In genomic region chr14:54372923-54373322, GRCm38 (mm10) we compare ENCODE assay signal across 20 mouse cellular contexts. TPM values are rescaled to one million over a fixed set of nuclear protein-coding genes. Genes with fewer than 3 reads are reported as not detected.
DNase-seq lines count a peak whose midpoint lies in the region; ATAC-seq and TF ChIP-seq lines count a peak whose summit lies in the region.
"Had no signal": no experiment of that assay in that cellular context is flagged by ENCODE, and none has a peak within 500 bp of the region (broad histone marks: within the 10 kb centered on the region; RNA-seq: fewer than 3 reads in every experiment).

No protein-coding gene starts in this region.

- no peaks in the 10 kb centered on the region for H3K27me3 ChIP-seq in kidney, adult 2 months (replicated peaks; ENCODE audit: control insufficient read depth, insufficient read depth, low read length)
- H3K27me3 ChIP-seq in kidney, embryonic 15.5 days, result no peaks in the 10 kb centered on the region
- no peaks in the 10 kb centered on the region for H3K27me3 ChIP-seq in midbrain, embryonic 11.5 days (ENCODE audit: control insufficient read depth, insufficient read depth, low read length)
- H3K27me3 ChIP-seq in midbrain, embryonic 14.5 days (ENCODE audit: control insufficient read depth, insufficient read depth, low read length), result no peaks in the 10 kb centered on the region
- no peaks in the 10 kb centered on the region for H3K27me3 ChIP-seq in forebrain, embryonic 11.5 days (ENCODE audit: control insufficient read depth, insufficient read depth, low read length)
- H3K27me3 ChIP-seq: CH12.LX; embryonic facial prominence, embryonic 13.5 days; forebrain, embryonic 13.5 days; heart, embryonic 12.5 days; Patski had no signal

- 66% methylated on average over 9 of the region's 9 CpGs for WGBS in kidney, adult 2 months
- WGBS in kidney, embryonic 15.5 days, result 87% methylated on average over 9 of the region's 9 CpGs
- WGBS in midbrain, embryonic 11.5 days, result 96% methylated on average over 9 of the region's 9 CpGs
- 95% methylated on average over 9 of the region's 9 CpGs for WGBS in midbrain, embryonic 14.5 days
- WGBS in forebrain, embryonic 11.5 days, result 92% methylated on average over 9 of the region's 9 CpGs

- no peak for TF ChIP-seq POLR2A in kidney, adult 2 months (IDR thresholded peaks at IDR 0.05; ENCODE audit: low read depth, low read length)

- no peak overlapping the region for H3K9ac ChIP-seq in kidney, embryonic 15.5 days
- H3K9ac ChIP-seq in midbrain, embryonic 11.5 days (ENCODE audit: low read length), result no peak overlapping the region
- H3K9ac ChIP-seq in midbrain, embryonic 14.5 days (replicated peaks; ENCODE audit: low read length), result no peak overlapping the region
- no peak overlapping the region for H3K9ac ChIP-seq in forebrain, embryonic 11.5 days (ENCODE audit: low read length)
- H3K9ac ChIP-seq: embryonic facial prominence, embryonic 13.5 days; forebrain, embryonic 13.5 days; heart, embryonic 12.5 days had no signal

- 0 out of 2 replicates have a peak, but pooled peaks cover 3% of the 10 kb centered on the region for H3K9me3 ChIP-seq in kidney, embryonic 15.5 days (replicated peaks)
- H3K9me3 ChIP-seq in midbrain, embryonic 11.5 days (ENCODE audit: control insufficient read depth, low read length), result no peaks in the 10 kb centered on the region
- H3K9me3 ChIP-seq in midbrain, embryonic 14.5 days (ENCODE audit: control insufficient read depth, low read length), result no peaks in the 10 kb centered on the region
- no peaks in the 10 kb centered on the region for H3K9me3 ChIP-seq in forebrain, embryonic 11.5 days (ENCODE audit: control insufficient read depth, low read length)
- H3K9me3 ChIP-seq: embryonic facial prominence, embryonic 13.5 days had no signal

- ATAC-seq in kidney, embryonic 15.5 days (replicated peaks; ENCODE audit: low FRiP score), result no peak
- no peak for ATAC-seq in midbrain, embryonic 11.5 days (ENCODE audit: low FRiP score)
- no peak for ATAC-seq in midbrain, embryonic 14.5 days (ENCODE audit: low FRiP score, low TSS enrichment)
- no peak for ATAC-seq in forebrain, embryonic 11.5 days (replicated peaks; ENCODE audit: low FRiP score)
- ATAC-seq: activated CD4-positive, CD25-positive, alpha-beta regulatory T cell, adult 4 months; forebrain, embryonic 13.5 days; Patski had no signal

- no peak for TF ChIP-seq CTCF in kidney, adult 2 months (conservative IDR thresholded peaks at IDR 0.05; ENCODE audit: insufficient read depth, insufficient read length, low read depth, low read length)

- H3K4me3 ChIP-seq in kidney, adult 2 months (ENCODE audit: insufficient read depth, low read depth, low read length), result no peak overlapping the region
- no peak overlapping the region for H3K4me3 ChIP-seq in kidney, embryonic 15.5 days (replicated peaks)
- no peak overlapping the region for H3K4me3 ChIP-seq in midbrain, embryonic 11.5 days (ENCODE audit: low read depth, low read length)
- no peak overlapping the region for H3K4me3 ChIP-seq in midbrain, embryonic 14.5 days (replicated peaks; ENCODE audit: low read depth, low read length)
- H3K4me3 ChIP-seq in forebrain, embryonic 11.5 days (ENCODE audit: low read depth, low read length), result no peak overlapping the region
- H3K4me3 ChIP-seq: embryonic facial prominence, embryonic 13.5 days; forebrain, embryonic 13.5 days; gastrocnemius, adult 2 months; heart, embryonic 12.5 days had no signal

- H3K36me3 ChIP-seq in kidney, adult 2 months (ENCODE audit: control insufficient read depth, insufficient read depth, low read length), result peaks cover 11% of the 10 kb centered on the region
- H3K36me3 ChIP-seq in kidney, embryonic 15.5 days, result peaks cover 44% of the 10 kb centered on the region
- peaks cover 23% of the 10 kb centered on the region for H3K36me3 ChIP-seq in midbrain, embryonic 11.5 days (ENCODE audit: control insufficient read depth, insufficient read depth, low read length)
- H3K36me3 ChIP-seq in midbrain, embryonic 14.5 days (ENCODE audit: control insufficient read depth, insufficient read depth, low read length), result peaks cover 32% of the 10 kb centered on the region
- H3K36me3 ChIP-seq in forebrain, embryonic 11.5 days (ENCODE audit: control insufficient read depth, insufficient read depth, low read length), result peaks cover 23% of the 10 kb centered on the region

- no peak overlapping the region for H3K4me2 ChIP-seq in kidney, embryonic 15.5 days
- H3K4me2 ChIP-seq in midbrain, embryonic 11.5 days, result no peak overlapping the region
- H3K4me2 ChIP-seq in midbrain, embryonic 14.5 days (ENCODE audit: low read length), result no peak overlapping the region
- H3K4me2 ChIP-seq in forebrain, embryonic 11.5 days (ENCODE audit: low read depth, low read length, severe bottlenecking), result no peak overlapping the region
- H3K4me2 ChIP-seq: embryonic facial prominence, embryonic 13.5 days; forebrain, embryonic 13.5 days; heart, embryonic 12.5 days had no signal

- H3K27ac ChIP-seq in kidney, adult 2 months (ENCODE audit: insufficient read depth, low read depth, low read length), result no peak overlapping the region
- no peak overlapping the region for H3K27ac ChIP-seq in kidney, embryonic 15.5 days
- H3K27ac ChIP-seq in midbrain, embryonic 11.5 days (ENCODE audit: low read depth, low read length), result no peak overlapping the region
- no peak overlapping the region for H3K27ac ChIP-seq in midbrain, embryonic 14.5 days (replicated peaks; ENCODE audit: low read depth, low read length)
- no peak overlapping the region for H3K27ac ChIP-seq in forebrain, embryonic 11.5 days (ENCODE audit: low read depth, low read length)
- H3K27ac ChIP-seq: embryonic facial prominence, embryonic 13.5 days; forebrain, embryonic 13.5 days; gastrocnemius, adult 2 months had no signal

- peaks cover 11% of the 10 kb centered on the region for H3K4me1 ChIP-seq in kidney, adult 2 months (ENCODE audit: control insufficient read depth, insufficient read depth, low read length)
- peaks cover 5% of the 10 kb centered on the region; the same call in 1 of the 2 replicates for H3K4me1 ChIP-seq in kidney, embryonic 15.5 days
- no peaks in the 10 kb centered on the region for H3K4me1 ChIP-seq in midbrain, embryonic 11.5 days (ENCODE audit: control insufficient read depth, insufficient read depth, low read length)
- no peaks in the 10 kb centered on the region for H3K4me1 ChIP-seq in midbrain, embryonic 14.5 days (ENCODE audit: control insufficient read depth, insufficient read depth, low read length)
- H3K4me1 ChIP-seq in forebrain, embryonic 11.5 days (replicated peaks; ENCODE audit: control insufficient read depth, insufficient read depth, low read length), result no peaks in the 10 kb centered on the region
- H3K4me1 ChIP-seq: embryonic facial prominence, embryonic 13.5 days; forebrain, embryonic 13.5 days; heart, embryonic 12.5 days had no signal

- DNase-seq in kidney, adult 2 months, result peak; percentile 85
- peak; percentile 26 for DNase-seq in midbrain, embryonic 11.5 days (ENCODE audit: low spot score, missing footprints)
- DNase-seq in midbrain, embryonic 14.5 days, result no peak
- DNase-seq in kidney, postnatal 25 days, result peak; percentile 58 to 71
- no peak for DNase-seq in forebrain, embryonic 11.5 days (ENCODE audit: low spot score)
- DNase-seq in cerebellum, postnatal 10 days, result no peak
- DNase-seq: adrenal gland, postnatal 14 days; cerebellum, adult 11-12 months; cerebellum, adult 9-10 months; cerebellum, postnatal 36 days; gastrocnemius, adult 2 months; gastrocnemius, postnatal 25 days; heart, postnatal 36 days had no signal

RNA-seq across cellular contexts. Expression of gene Oxa1l, which starts 12.3 kb away (rescaled TPM):
- polyA plus RNA-seq in kidney, adult 2 months (2012; rRNA removed), result 153 and 182 TPM in 2 replicates
- polyA plus RNA-seq in kidney, embryonic 15.5 days (2015; fragmentation: Nextera tagmentation; extraction: Ambion mirVana), result 50.9 and 61.0 TPM in 2 replicates
- 44.2 and 45.9 TPM in 2 replicates for polyA plus RNA-seq in midbrain, embryonic 11.5 days (2014; fragmentation: Nextera tagmentation; extraction: Ambion mirVana)
- 58.6 and 71.2 TPM in 2 replicates for polyA plus RNA-seq in midbrain, embryonic 14.5 days (2014; fragmentation: Nextera tagmentation; extraction: Ambion mirVana)
- polyA plus RNA-seq in forebrain, embryonic 11.5 days (2014; fragmentation: Nextera tagmentation; extraction: Ambion mirVana), result 56.7 and 58.3 TPM in 2 replicates

RNA-seq across cellular contexts. Expression of gene Slc7a7, which starts 44.7 kb away (rescaled TPM):
- 454 and 464 TPM in 2 replicates for polyA plus RNA-seq in kidney, adult 2 months (2012; rRNA removed)
- polyA plus RNA-seq in kidney, embryonic 15.5 days (2015; fragmentation: Nextera tagmentation; extraction: Ambion mirVana), result 11.0 and 11.4 TPM in 2 replicates
- 4.3 and 4.7 TPM in 2 replicates for polyA plus RNA-seq in midbrain, embryonic 11.5 days (2014; fragmentation: Nextera tagmentation; extraction: Ambion mirVana)
- 3.5 and 4.0 TPM in 2 replicates for polyA plus RNA-seq in midbrain, embryonic 14.5 days (2014; fragmentation: Nextera tagmentation; extraction: Ambion mirVana)
- 4.5 and 5.0 TPM in 2 replicates for polyA plus RNA-seq in forebrain, embryonic 11.5 days (2014; fragmentation: Nextera tagmentation; extraction: Ambion mirVana)

RNA-seq across cellular contexts. Expression of gene Mrpl52, which starts 53.8 kb away (rescaled TPM):
- 366 and 425 TPM in 2 replicates for polyA plus RNA-seq in kidney, adult 2 months (2012; rRNA removed)
- 265 and 305 TPM in 2 replicates for polyA plus RNA-seq in kidney, embryonic 15.5 days (2015; fragmentation: Nextera tagmentation; extraction: Ambion mirVana)
- 238 and 253 TPM in 2 replicates for polyA plus RNA-seq in midbrain, embryonic 11.5 days (2014; fragmentation: Nextera tagmentation; extraction: Ambion mirVana)
- 293 and 337 TPM in 2 replicates for polyA plus RNA-seq in midbrain, embryonic 14.5 days (2014; fragmentation: Nextera tagmentation; extraction: Ambion mirVana)
- polyA plus RNA-seq in forebrain, embryonic 11.5 days (2014; fragmentation: Nextera tagmentation; extraction: Ambion mirVana), result 220 and 221 TPM in 2 replicates

RNA-seq across cellular contexts. Expression of gene Mmp14, which starts 58.5 kb away (rescaled TPM):
- polyA plus RNA-seq in kidney, adult 2 months (2012; rRNA removed), result 37.2 and 42.1 TPM in 2 replicates
- polyA plus RNA-seq in kidney, embryonic 15.5 days (2015; fragmentation: Nextera tagmentation; extraction: Ambion mirVana), result 155 and 168 TPM in 2 replicates
- 57.4 and 57.5 TPM in 2 replicates for polyA plus RNA-seq in midbrain, embryonic 11.5 days (2014; fragmentation: Nextera tagmentation; extraction: Ambion mirVana)
- 36.2 and 58.5 TPM in 2 replicates for polyA plus RNA-seq in midbrain, embryonic 14.5 days (2014; fragmentation: Nextera tagmentation; extraction: Ambion mirVana)
- polyA plus RNA-seq in forebrain, embryonic 11.5 days (2014; fragmentation: Nextera tagmentation; extraction: Ambion mirVana), result 70.7 and 71.6 TPM in 2 replicates

Comparison
In these comparisons a context has a peak if more than half of its experiments do, and no peak if none do; other contexts are left out.
1. DNase-seq: peak in kidney, adult 2 months (single experiment), midbrain, embryonic 11.5 days (single experiment) and kidney, postnatal 25 days (2 of 2); none in midbrain, embryonic 14.5 days (single experiment), forebrain, embryonic 11.5 days (single experiment) and cerebellum, postnatal 10 days (0 of 2).
2. RNA of gene Slc7a7, which starts 44.7 kb away (polyA plus RNA-seq): 454 to 464 TPM in kidney, adult 2 months; 11.0 to 11.4 TPM in kidney, embryonic 15.5 days, 4.3 to 4.7 TPM in midbrain, embryonic 11.5 days, 4.5 to 5.0 TPM in forebrain, embryonic 11.5 days and 3.5 to 4.0 TPM in midbrain, embryonic 14.5 days; every median in the first group is over 10 times any median in the second.